Mouse (Mus musculus): ENCODE measurements around the gene Olfr469. TPM values are rescaled to one million over a fixed set of nuclear protein-coding genes. Genes with fewer than 3 reads are reported as not detected.

Olfr469 gene
- not detected for total RNA-seq (2023)

DNA sequence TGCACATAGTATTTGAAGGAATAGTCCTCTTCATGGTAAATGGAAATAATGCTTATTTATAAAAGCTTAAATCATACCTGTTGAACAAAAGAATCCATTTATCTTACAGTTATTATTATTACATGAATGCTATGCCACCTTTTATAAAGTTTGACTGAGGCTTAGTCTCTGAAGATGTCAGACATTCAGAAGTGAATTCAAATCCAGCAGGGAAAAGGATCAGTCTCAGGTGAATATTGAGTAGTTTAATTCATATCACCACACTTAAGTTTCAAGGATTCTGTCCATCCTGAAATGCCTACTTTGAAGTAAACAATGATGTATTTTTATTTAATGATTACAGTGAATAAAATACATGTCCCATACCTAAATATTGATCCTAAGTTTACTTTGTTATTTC is at the start of gene Olfr469:
Gene Olfr469, minus strand, starts transcription at position 101 of the 400 bp plus-strand sequence.

GRCm38 (mm10) chr7:107847390-107847789 is 22.0 kb upstream of the Olfr469 start, which contains the start of gene Olfr470:
Olfr470 (minus strand) TSS chr7:107847490.

GRCm38 (mm10) chr7:107811963-107812362 is 13.4 kb downstream of the Olfr469 start, which contains the start of gene Olfr467:
Olfr467 (plus strand) TSS chr7:107812263.

DNA sequence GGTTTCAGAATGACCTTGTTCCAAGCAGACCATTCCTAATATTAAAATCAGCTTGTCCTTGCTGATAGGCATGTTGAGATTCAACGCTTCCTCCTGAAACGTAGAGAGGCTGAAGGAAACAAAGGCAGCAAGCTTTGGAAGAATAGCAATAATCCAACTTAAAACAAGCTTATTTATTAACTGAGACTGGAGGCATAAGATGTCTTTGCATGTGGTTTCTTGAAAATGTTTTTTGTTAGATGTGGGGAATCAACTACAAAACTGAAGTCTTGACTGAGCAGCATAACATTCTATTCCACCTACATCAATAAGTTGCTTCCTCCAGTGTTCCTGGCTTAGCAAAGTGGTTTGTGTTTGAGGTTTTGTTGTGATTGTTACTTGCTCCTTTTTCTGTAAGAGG is 24.2 kb downstream of the Olfr469 start, which contains the start of gene Ovch2:
Gene Ovch2, minus strand, starts transcription at position 101 of the 400 bp plus-strand sequence.

Other genes with a start within 250 kb of the Olfr469 start
- gene Ppfibp2, start 230.3 kb downstream of the Olfr469 start, total RNA-seq (2023): under 1 TPM; 0.56 to 0.93 TPM
- gene 5330417H12Rik, start 200.4 kb downstream of the Olfr469 start, total RNA-seq (2023): not detected
- not detected for gene Cyb5r2, start 67.5 kb downstream of the Olfr469 start, total RNA-seq (2023)
- gene Ovch2, start 24.3 kb downstream of the Olfr469 start, total RNA-seq (2023): not detected
- gene Olfr467, start 13.3 kb downstream of the Olfr469 start, total RNA-seq (2023): not detected
- gene Olfr470, start 21.9 kb upstream of the Olfr469 start, total RNA-seq (2023): not detected
- under 1 TPM in 1 of 2 experiments, not detected in 1; 0.17 TPM for gene Olfr472, start 72.4 kb upstream of the Olfr469 start, total RNA-seq (2023)
- not detected for gene Olfr473, start 104.9 kb upstream of the Olfr469 start, total RNA-seq (2023)
- gene Olfr474, start 129.1 kb upstream of the Olfr469 start, total RNA-seq (2023): not detected
- gene Olfr476, start 139.3 kb upstream of the Olfr469 start, total RNA-seq (2023): not detected
- gene Olfr477, start 161.2 kb upstream of the Olfr469 start, total RNA-seq (2023): not detected
- not detected for gene Olfr478, start 208.4 kb upstream of the Olfr469 start, total RNA-seq (2023)
- gene Olfr479, start 225.2 kb upstream of the Olfr469 start, total RNA-seq (2023): not detected
- not detected for gene Olfr480, start 241.8 kb upstream of the Olfr469 start, total RNA-seq (2023)

Data from T-cell, adult 66 days (primary cell).